Mouse (Mus musculus) left cerebral cortex, postnatal 14 days (tissue): ENCODE measurements around the gene Fahd1. TPM values are rescaled to one million over a fixed set of nuclear protein-coding genes. Genes with fewer than 3 reads are reported as not detected.
A peak's percentile ranks its signal among the peaks of the same experiment; 100 is the strongest.

Source experiments
- DNase-seq, 2 experiments: peaks; one replicate each; pipeline ENCODE4 v3.0.0; 2021 to 2022; ENCODE audit warnings: low spot score in 2 of 2, mixed read lengths in 1 of 2
- intact Hi-C: fragments of 180-260 bp; cut with DNase I; formaldehyde crosslinking; loops from one replicate; pipeline ENCODE4 v1.15.1; 2025
- long read RNA-seq, 2 experiments: library from polyadenylated mRNA; stranded (forward); transcript quantifications; one replicate each; pipeline ENCODE4 v2.0.0; 2021
- total RNA-seq, 2 experiments: library from RNA; stranded (reverse); gene quantifications; 2 replicates each; pipeline ENCODE4 v1.2.3; 2021

Fahd1 gene
- total RNA-seq: 10 to 100 TPM; 15.8 to 19.4 TPM
- long read RNA-seq, experiment 1, transcript Fahd1-201 (1 exons, 1,473 nt): major isoform, 18 of 18 reads
- long read RNA-seq, experiment 1, partial matches to known transcripts: 0 of 18 reads
- long read RNA-seq, experiment 1, other reads (novel, unspliced or antisense): 0 of 18 reads
- long read RNA-seq, experiment 2, transcript Fahd1-201 (1 exons, 1,473 nt): major isoform, 15 of 15 reads
- long read RNA-seq, experiment 2, partial matches to known transcripts: 0 of 15 reads
- long read RNA-seq, experiment 2, other reads (novel, unspliced or antisense): 0 of 15 reads

- DNase-seq: peak; percentile 96 to 99
- intact Hi-C loops: no loop called here
Measured at GRCm38 (mm10) chr17:24850065-24850772, at the start of gene Fahd1. Gene Fahd1 (minus strand): TSS chr17:24850364.

- no peak for DNase-seq
- intact Hi-C loops: no loop called here
Measured at GRCm38 (mm10) chr17:24899153-24899552, 49.0 kb upstream of the Fahd1 start.

GRCm38 (mm10) chr17:24898041-24898854 lies 48.1 kb upstream of the Fahd1 start:
- no peak for DNase-seq

GRCm38 (mm10) chr17:24897600-24897999 lies 47.4 kb upstream of the Fahd1 start:
- no peak for DNase-seq

More at GRCm38 (mm10) chr17:24898041-24898854, 48.1 kb upstream of the Fahd1 start:
- intact Hi-C loops: no loop called here

GRCm38 (mm10) chr17:24896993-24897269 lies 46.8 kb upstream of the Fahd1 start:
- intact Hi-C loops: no loop called here
- no peak for DNase-seq

More at GRCm38 (mm10) chr17:24897600-24897999, 47.4 kb upstream of the Fahd1 start:
- intact Hi-C loops: no loop called here

- peak; percentile 75 for DNase-seq
Measured at GRCm38 (mm10) chr17:24896241-24896992, 46.3 kb upstream of the Fahd1 start, which contains the start of gene Nme3. Gene Nme3 (plus strand): TSS chr17:24896500.

GRCm38 (mm10) chr17:24895571-24896240 lies 45.5 kb upstream of the Fahd1 start:
- intact Hi-C loops: no loop called here
- no peak for DNase-seq

More at GRCm38 (mm10) chr17:24896241-24896992, 46.3 kb upstream of the Fahd1 start, which contains the start of gene Nme3:
- intact Hi-C loops: no loop called here

GRCm38 (mm10) chr17:24894995-24895547 lies 44.9 kb upstream of the Fahd1 start, which contains the start of the genes Eme2 and Mrps34:
Gene Eme2 (minus strand): TSS chr17:24895087.
Gene Mrps34 (plus strand): TSS chr17:24895116.
- intact Hi-C loops: no loop called here
- peak; percentile 86 to 87 for DNase-seq

GRCm38 (mm10) chr17:24894061-24894994 lies 44.2 kb upstream of the Fahd1 start:
- no peak for DNase-seq

GRCm38 (mm10) chr17:24893276-24893675 lies 43.1 kb upstream of the Fahd1 start:
- intact Hi-C loops: no loop called here
- no peak for DNase-seq

More at GRCm38 (mm10) chr17:24894061-24894994, 44.2 kb upstream of the Fahd1 start:
- intact Hi-C loops: no loop called here

- intact Hi-C loops: no loop called here
Measured at GRCm38 (mm10) chr17:24892785-24893184, 42.6 kb upstream of the Fahd1 start.

GRCm38 (mm10) chr17:24891321-24891720 lies 41.2 kb upstream of the Fahd1 start:
- DNase-seq: no peak
- intact Hi-C loops: no loop called here

More at GRCm38 (mm10) chr17:24892785-24893184, 42.6 kb upstream of the Fahd1 start:
- no peak for DNase-seq

GRCm38 (mm10) chr17:24890151-24891092 lies 40.3 kb upstream of the Fahd1 start:
- intact Hi-C loops: no loop called here
- DNase-seq: no peak

GRCm38 (mm10) chr17:24888862-24889261 lies 38.7 kb upstream of the Fahd1 start:
- intact Hi-C loops: no loop called here

GRCm38 (mm10) chr17:24887291-24888080 lies 37.3 kb upstream of the Fahd1 start:
- intact Hi-C loops: no loop called here
- DNase-seq: no peak

More at GRCm38 (mm10) chr17:24888862-24889261, 38.7 kb upstream of the Fahd1 start:
- DNase-seq: no peak
